Mouse (Mus musculus) midbrain, embryonic 13.5 days (tissue): Measurements from ENCODE around the gene Rpl6. TPM values are rescaled to one million over a fixed set of nuclear protein-coding genes. Genes with fewer than 3 reads are reported as not detected.
A peak's percentile ranks its signal among the peaks of the same experiment; 100 is the strongest.

ENCODE experiments used
- ATAC-seq: fragments of 200-750 bp; cut with Nextera tagmentation; 2 replicates; pipeline ENCODE4 v1.8.0; 2017; ENCODE audit warnings: mild to moderate bottlenecking, moderate TSS enrichment, moderate library complexity
- H3K27ac ChIP-seq: fragments of 300-500 bp; sonication (generic); 2 replicates; pipeline ENCODE4 v1.5.1; 2015; ENCODE audit warnings: inconsistent platforms, mild to moderate bottlenecking, moderate library complexity
- H3K27me3 ChIP-seq: fragments of 300-500 bp; sonication (generic); 2 replicates; pipeline ENCODE4 v1.6.1; 2015; ENCODE audit warnings: mild to moderate bottlenecking, inconsistent platforms
- H3K36me3 ChIP-seq: fragments of 300-500 bp; sonication (generic); 2 replicates; pipeline ENCODE4 v1.6.1; 2015; ENCODE audit warnings: mild to moderate bottlenecking, inconsistent platforms
- H3K4me1 ChIP-seq: fragments of 300-500 bp; sonication (generic); replicated peaks from 2 replicates; pipeline ENCODE4 v1.6.1; 2015; ENCODE audit warnings: inconsistent platforms
- H3K4me2 ChIP-seq: fragments of 300-500 bp; sonication (generic); replicated peaks from 2 replicates; pipeline ENCODE4 v1.6.1; 2015; ENCODE audit warnings: moderate library complexity, mild to moderate bottlenecking, inconsistent platforms
- H3K4me3 ChIP-seq: fragments of 300-500 bp; sonication (generic); replicated peaks from 2 replicates; pipeline ENCODE4 v1.5.1; 2015; ENCODE audit warnings: mild to moderate bottlenecking, inconsistent platforms
- H3K9ac ChIP-seq: fragments of 300-500 bp; sonication (generic); replicated peaks from 2 replicates; pipeline ENCODE4 v1.6.1; 2015; ENCODE audit warnings: mild to moderate bottlenecking, inconsistent platforms
- H3K9me3 ChIP-seq: fragments of 300-500 bp; sonication (generic); 2 replicates; pipeline ENCODE4 v1.6.1; 2016; ENCODE audit warnings: mild to moderate bottlenecking, inconsistent platforms
- WGBS: fragments of 180-500 bp; shearing (Covaris S2); methylation state at CpG from one replicate; pipeline ENCODE4 v1.1.7; 2015; 5-methylcytosine and 5-hydroxymethylcytosine counted together
- polyA plus RNA-seq: library from polyadenylated mRNA; unstranded; fragments of >200 nt; fragmentation: Nextera tagmentation; extraction: Ambion mirVana; gene quantifications from 2 replicates; pipeline ENCODE4 v1.2.1, GENCODE M21; 2015

Gene Rpl6
- polyA plus RNA-seq, 1 experiment from 2014 or later: 416 TPM

- Histone ChIP-seq H3K27me3 (no peaks in the 10 kb centered on the region), H3K4me1 (peaks cover 75% of the 10 kb centered on the region), H3K27ac (0 out of 2 replicates have a peak overlapping the region, but pooled peaks have one; percentile 14)
Measured at GRCm38 (mm10) chr5:121184375-121184774, 19.9 kb upstream of the Rpl6 start.

GRCm38 (mm10) chr5:121184945-121185551 lies 19.2 kb upstream of the Rpl6 start:
- Histone ChIP-seq H3K9me3 (no peaks in the 10 kb centered on the region), H3K27me3 (no peaks in the 10 kb centered on the region), H3K4me1 (peaks cover 74% of the 10 kb centered on the region), H3K4me2 (no peak overlapping the region; the same call in 1 of the 2 replicates), H3K27ac (peak overlapping the region; percentile 14), H3K9ac (0 out of 2 replicates have a peak overlapping the region, but pooled peaks have one; percentile 0), H3K36me3 (no peaks in the 10 kb centered on the region), H3K4me3 (no peak overlapping the region)
- 51% methylated on average over 11 of the region's 11 CpGs for WGBS
- ATAC-seq: peak; percentile 51

More at GRCm38 (mm10) chr5:121184375-121184774, 19.9 kb upstream of the Rpl6 start:
- Histone ChIP-seq H3K4me2 (no peak overlapping the region), H3K9ac (no peak overlapping the region), H3K4me3 (no peak overlapping the region), H3K9me3 (no peaks in the 10 kb centered on the region), H3K36me3 (no peaks in the 10 kb centered on the region)
- WGBS: 85% methylated on average over 2 of the region's 2 CpGs
- ATAC-seq: no peak

GRCm38 (mm10) chr5:121187580-121188001 lies 16.7 kb upstream of the Rpl6 start:
- H3K4me1 ChIP-seq: peaks cover 82% of the 10 kb centered on the region
- no peaks in the 10 kb centered on the region for H3K27me3 ChIP-seq
- no peaks in the 10 kb centered on the region for H3K9me3 ChIP-seq
- no peak for ATAC-seq
- no peaks in the 10 kb centered on the region for H3K36me3 ChIP-seq
- H3K27ac ChIP-seq: no peak overlapping the region
- 88% methylated on average over 8 of the region's 8 CpGs for WGBS
- peak overlapping the region; percentile 10; the same call in 1 of the 2 replicates for H3K9ac ChIP-seq
- no peak overlapping the region for H3K4me3 ChIP-seq
- no peak overlapping the region for H3K4me2 ChIP-seq

GRCm38 (mm10) chr5:121188265-121188664 lies 16.0 kb upstream of the Rpl6 start:
- H3K4me1 ChIP-seq: peaks cover 77% of the 10 kb centered on the region
- ATAC-seq: no peak
- WGBS: 94% methylated on average over 9 of the region's 9 CpGs
- H3K27me3 ChIP-seq: no peaks in the 10 kb centered on the region
- no peaks in the 10 kb centered on the region for H3K9me3 ChIP-seq
- peak overlapping the region; percentile 26; the same call in 1 of the 2 replicates for H3K4me2 ChIP-seq
- no peak overlapping the region for H3K27ac ChIP-seq
- no peaks in the 10 kb centered on the region for H3K36me3 ChIP-seq
- H3K4me3 ChIP-seq: no peak overlapping the region
- no peak overlapping the region; the same call in 1 of the 2 replicates for H3K9ac ChIP-seq

- H3K27ac ChIP-seq: no peak overlapping the region
- H3K27me3 ChIP-seq: no peaks in the 10 kb centered on the region
- peak overlapping the region; percentile 26 for H3K4me2 ChIP-seq
- ATAC-seq: no peak
- H3K36me3 ChIP-seq: no peaks in the 10 kb centered on the region
- 80% methylated on average over 9 of the region's 9 CpGs for WGBS
- H3K4me3 ChIP-seq: no peak overlapping the region
- 0 out of 2 replicates have a peak overlapping the region, but pooled peaks have one; percentile 8 for H3K9ac ChIP-seq
- H3K4me1 ChIP-seq: peaks cover 70% of the 10 kb centered on the region
- no peaks in the 10 kb centered on the region for H3K9me3 ChIP-seq
Measured at GRCm38 (mm10) chr5:121189182-121189581, 15.1 kb upstream of the Rpl6 start.

- 31% methylated on average over 21 of the region's 21 CpGs for WGBS
- ATAC-seq: no peak
- Histone ChIP-seq H3K27me3 (0 out of 2 replicates have a peak, but pooled peaks cover 3% of the 10 kb centered on the region), H3K4me3 (peak overlapping the region; percentile 88), H3K27ac (peak overlapping the region; percentile 80), H3K36me3 (no peaks in the 10 kb centered on the region), H3K9me3 (no peaks in the 10 kb centered on the region), H3K9ac (peak overlapping the region; percentile 90), H3K4me1 (peaks cover 58% of the 10 kb centered on the region), H3K4me2 (peak overlapping the region; percentile 85)
Measured at GRCm38 (mm10) chr5:121190210-121190835, 14.0 kb upstream of the Rpl6 start.

GRCm38 (mm10) chr5:121190836-121191583 lies 13.3 kb upstream of the Rpl6 start, which contains the start of gene Ptpn11:
Gene Ptpn11, minus strand, starts transcription at chr5:121191397.
- Histone ChIP-seq H3K9ac (peak within 1 kb of the TSS; percentile 90), H3K9me3 (no peaks in the 10 kb centered on the region), H3K36me3 (no peaks in the 10 kb centered on the region), H3K4me3 (peak within 1 kb of the TSS; percentile 88), H3K4me2 (peak within 1 kb of the TSS; percentile 85), H3K27ac (peak within 1 kb of the TSS; percentile 80), H3K4me1 (peaks cover 52% of the 10 kb centered on the region), H3K27me3 (0 out of 2 replicates have a peak, but pooled peaks cover 3% of the 10 kb centered on the region)
- WGBS: under 1% methylated on average over 90 of the region's 98 CpGs
- peak; percentile 96 for ATAC-seq

- Histone ChIP-seq H3K4me2 (peak overlapping the region; percentile 85), H3K36me3 (no peaks in the 10 kb centered on the region), H3K9me3 (no peaks in the 10 kb centered on the region), H3K4me1 (peaks cover 46% of the 10 kb centered on the region), H3K9ac (peak overlapping the region; percentile 90), H3K4me3 (peak overlapping the region; percentile 88), H3K27ac (peak overlapping the region; percentile 80), H3K27me3 (0 out of 2 replicates have a peak, but pooled peaks cover 3% of the 10 kb centered on the region)
- ATAC-seq: peak; percentile 71
- WGBS: 11% methylated on average over 17 of the region's 17 CpGs
Measured at GRCm38 (mm10) chr5:121191584-121191906, 12.7 kb upstream of the Rpl6 start.

GRCm38 (mm10) chr5:121194173-121194572 lies 10.1 kb upstream of the Rpl6 start:
- Histone ChIP-seq H3K27me3 (peaks cover 10% of the 10 kb centered on the region; the same call in 1 of the 2 replicates), H3K9me3 (no peaks in the 10 kb centered on the region), H3K4me2 (no peak overlapping the region), H3K36me3 (no peaks in the 10 kb centered on the region), H3K4me3 (no peak overlapping the region), H3K9ac (no peak overlapping the region), H3K4me1 (peaks cover 20% of the 10 kb centered on the region), H3K27ac (no peak overlapping the region)
- WGBS: 46% methylated on average over 1 of the region's 1 CpGs
- ATAC-seq: no peak

GRCm38 (mm10) chr5:121196764-121197163 lies 7.5 kb upstream of the Rpl6 start:
- no peak overlapping the region for H3K27ac ChIP-seq
- 53% methylated on average over 5 of the region's 5 CpGs for WGBS
- H3K27me3 ChIP-seq: peaks cover 10% of the 10 kb centered on the region; the same call in 1 of the 2 replicates
- H3K36me3 ChIP-seq: no peaks in the 10 kb centered on the region
- no peak overlapping the region for H3K4me3 ChIP-seq
- H3K9me3 ChIP-seq: no peaks in the 10 kb centered on the region
- H3K4me2 ChIP-seq: no peak overlapping the region
- H3K9ac ChIP-seq: no peak overlapping the region
- H3K4me1 ChIP-seq: peaks cover 3% of the 10 kb centered on the region; the same call in 1 of the 2 replicates
- ATAC-seq: no peak

- Histone ChIP-seq H3K36me3 (no peaks in the 10 kb centered on the region), H3K27me3 (peaks cover 10% of the 10 kb centered on the region; the same call in 1 of the 2 replicates), H3K9ac (no peak overlapping the region), H3K4me1 (no peaks in the 10 kb centered on the region), H3K27ac (no peak overlapping the region), H3K9me3 (no peaks in the 10 kb centered on the region), H3K4me2 (no peak overlapping the region), H3K4me3 (no peak overlapping the region)
- no peak for ATAC-seq
- 83% methylated on average over 2 of the region's 2 CpGs for WGBS
Measured at GRCm38 (mm10) chr5:121197337-121197736, 6.9 kb upstream of the Rpl6 start.

GRCm38 (mm10) chr5:121198376-121198775 lies 5.9 kb upstream of the Rpl6 start:
- no peak for ATAC-seq
- Histone ChIP-seq H3K27ac (no peak overlapping the region), H3K4me2 (no peak overlapping the region), H3K4me3 (no peak overlapping the region), H3K4me1 (no peaks in the 10 kb centered on the region), H3K9ac (no peak overlapping the region), H3K9me3 (no peaks in the 10 kb centered on the region), H3K27me3 (peaks cover 10% of the 10 kb centered on the region; the same call in 1 of the 2 replicates), H3K36me3 (no peaks in the 10 kb centered on the region)
- WGBS: 81% methylated on average over 5 of the region's 5 CpGs
